In the genomic region with DNA sequence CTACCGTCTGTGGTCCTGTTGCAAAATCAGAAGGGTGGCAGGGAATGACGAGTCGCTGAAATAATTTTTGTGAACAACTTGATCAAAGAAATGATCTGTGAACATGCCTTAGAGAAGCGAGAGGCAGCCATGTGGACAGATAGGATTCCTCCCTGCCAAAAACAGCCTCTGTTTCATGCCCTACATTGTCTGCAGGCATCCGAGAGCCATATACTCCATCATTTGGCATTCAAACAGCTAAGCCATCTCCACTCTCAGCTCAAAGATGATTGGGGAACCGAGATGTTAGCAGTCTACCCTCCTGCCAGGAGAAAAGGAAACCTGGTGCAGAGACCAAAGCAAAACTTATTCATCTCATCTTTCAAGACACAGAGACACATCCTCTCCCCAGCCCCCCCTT, we compare ENCODE assay signal across 26 mouse cellular contexts. TPM values are rescaled to one million over a fixed set of nuclear protein-coding genes. Genes with fewer than 3 reads are reported as not detected.
A peak's percentile ranks its signal among the peaks of the same experiment; 100 is the strongest.
DNase-seq lines count a peak whose midpoint lies in the region; ATAC-seq and TF ChIP-seq lines count a peak whose summit lies in the region.
"Had no signal": no experiment of that assay in that cellular context is flagged by ENCODE, and none has a peak within 500 bp of the region (broad histone marks: within the 10 kb centered on the region; RNA-seq: fewer than 3 reads in every experiment).

No protein-coding gene starts in this region.

- DNase-seq in forebrain, embryonic 10.5 days (ENCODE audit: extremely low spot score, low spot score), result no peak
- DNase-seq in layer of hippocampus, adult 2 months (ENCODE audit: low spot score in 2 of 2), result no peak
- DNase-seq in layer of hippocampus, postnatal 10 days (ENCODE audit: low spot score in 2 of 2), result no peak
- peak; percentile 54 for DNase-seq in brain, adult 2 months (ENCODE audit: low read depth, low spot score)
- DNase-seq in hindbrain, postnatal 0 days (ENCODE audit: low spot score), result peak; percentile 43
- no peak for DNase-seq in lung, adult 2 months
- DNase-seq in embryo, embryonic 11 days, result no peak
- DNase-seq: gastrocnemius, postnatal 14 days; heart, adult 2 months; kidney, adult 18-20 months; thymus, adult 18-20 months; thymus, postnatal 4 days had no signal

- no peaks in the 10 kb centered on the region for H3K27me3 ChIP-seq in forebrain, embryonic 15.5 days
- H3K27me3 ChIP-seq in forebrain, embryonic 10.5 days (ENCODE audit: poor library complexity, severe bottlenecking), result peaks cover 19% of the 10 kb centered on the region
- no peaks in the 10 kb centered on the region for H3K27me3 ChIP-seq in hindbrain, postnatal 0 days (ENCODE audit: insufficient read depth, low read length)
- H3K27me3 ChIP-seq: Patski had no signal

- H3K9ac ChIP-seq in forebrain, embryonic 15.5 days (replicated peaks), result no peak overlapping the region
- H3K9ac ChIP-seq in hindbrain, postnatal 0 days (replicated peaks; ENCODE audit: low read length), result no peak overlapping the region

- peak; percentile 3; the same call in 1 of the 2 replicates for ATAC-seq in forebrain, embryonic 15.5 days (replicated peaks)
- no peak for ATAC-seq in hindbrain, postnatal 0 days
- ATAC-seq: inflammation-experienced regulatory T-cells, adult 6 months; lung, postnatal 0 days; Patski had no signal

- H3K4me3 ChIP-seq in forebrain, embryonic 15.5 days, result no peak overlapping the region
- H3K4me3 ChIP-seq in forebrain, embryonic 10.5 days, result no peak overlapping the region
- no peak overlapping the region; the same call in 1 of the 2 replicates for H3K4me3 ChIP-seq in layer of hippocampus, adult 2 months
- H3K4me3 ChIP-seq in hindbrain, postnatal 0 days (ENCODE audit: low read length), result no peak overlapping the region
- H3K4me3 ChIP-seq in lung, adult 2 months (replicated peaks; ENCODE audit: extremely low read depth, low read depth, low read length), result no peak overlapping the region
- H3K4me3 ChIP-seq: heart, adult 2 months; heart, embryonic 13.5 days; myocyte had no signal

- H3K4me1 ChIP-seq in forebrain, embryonic 15.5 days, result peaks cover 71% of the 10 kb centered on the region
- peaks cover 24% of the 10 kb centered on the region for H3K4me1 ChIP-seq in forebrain, embryonic 10.5 days
- peaks cover 26% of the 10 kb centered on the region for H3K4me1 ChIP-seq in hindbrain, postnatal 0 days (ENCODE audit: insufficient read depth, low read length)
- no peaks in the 10 kb centered on the region for H3K4me1 ChIP-seq in lung, adult 2 months (ENCODE audit: control insufficient read depth, insufficient read depth, low read length)

- 0 out of 2 replicates have a peak overlapping the region, but pooled peaks have one; percentile 23 for H3K4me2 ChIP-seq in forebrain, embryonic 15.5 days (replicated peaks)
- peak overlapping the region; percentile 28; the same call in 1 of the 2 replicates for H3K4me2 ChIP-seq in hindbrain, postnatal 0 days (ENCODE audit: low read depth, low read length)

- no peak for TF ChIP-seq CTCF in layer of hippocampus, adult 2 months (conservative IDR thresholded peaks at IDR 0.05)
- no peak for TF ChIP-seq CTCF in hindbrain, postnatal 0 days (IDR thresholded peaks at IDR 0.05; ENCODE audit: low read depth)
- no peak for TF ChIP-seq CTCF in lung, adult 2 months (IDR thresholded peaks at IDR 0.05; ENCODE audit: insufficient read depth, low read length)

- no peaks in the 10 kb centered on the region for H3K36me3 ChIP-seq in forebrain, embryonic 15.5 days
- no peaks in the 10 kb centered on the region for H3K36me3 ChIP-seq in forebrain, embryonic 10.5 days (replicated peaks)
- no peaks in the 10 kb centered on the region for H3K36me3 ChIP-seq in hindbrain, postnatal 0 days (ENCODE audit: insufficient read depth, low read length)
- H3K36me3 ChIP-seq: heart, embryonic 13.5 days had no signal

- peak overlapping the region; percentile 79 for H3K27ac ChIP-seq in forebrain, embryonic 15.5 days (replicated peaks)
- H3K27ac ChIP-seq in forebrain, embryonic 10.5 days, result no peak overlapping the region
- H3K27ac ChIP-seq in layer of hippocampus, adult 2 months, result peak overlapping the region; percentile 86
- H3K27ac ChIP-seq in hindbrain, postnatal 0 days, result peak overlapping the region; percentile 51; the same call in 1 of the 2 replicates
- H3K27ac ChIP-seq: heart, adult 2 months; heart, embryonic 13.5 days; macrophage had no signal

- H3K9me3 ChIP-seq in forebrain, embryonic 15.5 days, result no peaks in the 10 kb centered on the region
- H3K9me3 ChIP-seq in forebrain, embryonic 10.5 days, result no peaks in the 10 kb centered on the region
- H3K9me3 ChIP-seq in hindbrain, postnatal 0 days (ENCODE audit: low read length), result no peaks in the 10 kb centered on the region
- H3K9me3 ChIP-seq: heart, embryonic 13.5 days had no signal

- WGBS in forebrain, embryonic 15.5 days, result 52% methylated on average over 6 of the region's 6 CpGs
- 88% methylated on average over 6 of the region's 6 CpGs for WGBS in forebrain, embryonic 10.5 days
- 43% methylated on average over 6 of the region's 6 CpGs for WGBS in hindbrain, postnatal 0 days
- WGBS in lung, adult 2 months, result 83% methylated on average over 6 of the region's 6 CpGs

- TF ChIP-seq POLR2A in lung, adult 2 months (IDR thresholded peaks at IDR 0.05; ENCODE audit: borderline replicate concordance, extremely low read depth, low read depth, low read length), result no peak

RNA-seq across cellular contexts. Expression of gene Efcab10, which starts 54.0 kb away (rescaled TPM):
- 2.6 and 3.1 TPM in 2 replicates for polyA plus RNA-seq in forebrain, embryonic 15.5 days (2015; fragmentation: Nextera tagmentation; extraction: Ambion mirVana)
- 0.89 and 0.90 TPM in 2 replicates for polyA plus RNA-seq in forebrain, embryonic 10.5 days (2016; fragmentation: Nextera tagmentation; extraction: Ambion mirVana)
- 1 to 10 TPM; 2.2 to 3.2 TPM for total RNA-seq in layer of hippocampus, adult 2 months (2021)
- total RNA-seq in layer of hippocampus, postnatal 10 days (2021), result 1 to 10 TPM; 2.0 to 2.3 TPM
- not detected in 2 replicates for total RNA-seq in hindbrain, postnatal 0 days (2014; rRNA removed)
- 7.5 and 8.8 TPM in 2 replicates for polyA plus RNA-seq in hindbrain, postnatal 0 days (2015; fragmentation: Nextera tagmentation; extraction: Ambion mirVana)
- 1.6 TPM in 2 replicates for polyA plus RNA-seq in lung, adult 2 months (2012; rRNA removed)
- total RNA-seq: adrenal gland, postnatal 4 days; ES-E14; gastrocnemius, postnatal 14 days; heart, adult 2 months; heart, postnatal 25 days; liver, adult 2 months; neutrophil, adult 5-6 weeks had no signal
- polyA plus RNA-seq: heart, embryonic 13.5 days; inflammation-experienced regulatory T-cells, adult 6 months; large intestine, adult 2 months; liver, adult 2 months; liver, embryonic 16.5 days; macrophage; myocyte; Patski had no signal

Comparison
In these comparisons a context has a peak if more than half of its experiments do, and no peak if none do; other contexts are left out.
1. DNase-seq: peak in brain, adult 2 months (single experiment) and hindbrain, postnatal 0 days (single experiment); none in forebrain, embryonic 10.5 days (single experiment), layer of hippocampus, adult 2 months (0 of 2), layer of hippocampus, postnatal 10 days (0 of 2), lung, adult 2 months (single experiment) and embryo, embryonic 11 days (single experiment).